Mouse (Mus musculus): Measurements from ENCODE around the gene Lpcat2. TPM values are rescaled to one million over a fixed set of nuclear protein-coding genes. Genes with fewer than 3 reads are reported as not detected.

Gene Lpcat2
- 0.92 and 1.4 TPM in 2 replicates for polyA plus RNA-seq (2012; ENCODE audit: insufficient read depth, insufficient read length, missing spikeins)

DNA sequence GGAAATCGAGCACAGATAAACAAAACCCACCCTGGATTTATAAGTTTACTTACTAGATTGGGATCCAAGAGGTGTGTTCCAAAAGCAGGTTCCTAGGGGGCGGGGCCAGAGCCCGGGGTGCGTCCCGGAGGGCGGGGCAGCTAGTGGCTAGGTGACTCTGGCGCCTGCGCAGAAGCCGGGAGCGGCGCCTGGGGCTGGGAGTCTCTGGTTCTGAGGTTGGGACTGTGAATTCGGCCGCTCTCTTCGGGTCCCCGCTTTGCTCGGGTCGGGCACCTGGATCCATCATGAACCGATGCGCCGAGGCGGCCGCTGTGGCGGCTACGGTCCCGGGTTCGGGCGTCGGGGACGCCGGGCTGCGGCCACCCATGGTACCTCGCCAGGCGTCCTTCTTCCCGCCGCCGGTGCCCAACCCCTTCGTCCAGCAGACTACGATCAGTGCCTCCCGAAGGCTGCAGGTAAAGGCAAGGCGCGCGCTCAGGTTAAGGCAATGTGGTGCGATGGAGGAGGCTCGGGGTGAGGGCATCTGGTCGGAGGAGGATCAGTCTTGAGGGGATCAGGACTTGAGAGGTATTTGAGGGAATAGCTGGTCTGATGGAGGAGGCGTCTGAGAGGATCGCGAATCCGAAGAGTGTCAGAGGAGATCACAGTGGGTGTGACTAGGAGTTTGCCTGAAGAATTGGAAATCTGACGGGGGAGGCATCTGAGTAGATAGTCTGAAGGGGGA, at the start of gene Lpcat2:
Gene Lpcat2 (plus strand): TSS at position 169 of the 724 bp plus-strand sequence.
- Histone ChIP-seq H3K4me3 (ENCODE audit: insufficient read depth, low read depth, low read length) (peak within 1 kb of the TSS; percentile 55), H3K4me1 (ENCODE audit: control insufficient read depth, insufficient read depth, insufficient read length, low read length) (no peaks in the 10 kb centered on the region), H3K27ac (replicated peaks; ENCODE audit: low read depth, low read length) (no peak within 1 kb of the TSS)

DNA sequence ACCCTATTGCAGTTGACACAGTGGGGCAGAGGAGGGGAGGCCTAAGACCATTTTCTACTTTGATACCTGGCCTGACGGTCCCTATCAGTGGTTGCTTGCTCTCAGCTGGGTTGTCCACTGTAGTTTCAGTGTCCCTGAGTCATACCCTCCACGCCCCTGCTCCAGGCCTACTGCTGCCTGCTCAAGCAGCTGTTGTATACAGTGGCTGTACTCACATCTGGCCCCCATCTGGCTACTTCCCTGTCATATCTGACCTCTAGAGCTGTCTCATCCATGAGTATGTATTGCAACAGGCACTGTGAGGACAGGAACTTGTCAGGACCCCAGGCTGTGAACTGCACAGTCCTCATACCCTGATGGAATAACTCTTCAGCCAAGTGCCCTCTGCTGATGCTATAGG, 42.4 kb upstream of the Lpcat2 start:
- Histone ChIP-seq H3K4me1 (ENCODE audit: control insufficient read depth, insufficient read depth, insufficient read length, low read length) (no peaks in the 10 kb centered on the region), H3K27ac (replicated peaks; ENCODE audit: low read depth, low read length) (no peak overlapping the region), H3K4me3 (ENCODE audit: insufficient read depth, low read depth, low read length) (no peak overlapping the region)

DNA sequence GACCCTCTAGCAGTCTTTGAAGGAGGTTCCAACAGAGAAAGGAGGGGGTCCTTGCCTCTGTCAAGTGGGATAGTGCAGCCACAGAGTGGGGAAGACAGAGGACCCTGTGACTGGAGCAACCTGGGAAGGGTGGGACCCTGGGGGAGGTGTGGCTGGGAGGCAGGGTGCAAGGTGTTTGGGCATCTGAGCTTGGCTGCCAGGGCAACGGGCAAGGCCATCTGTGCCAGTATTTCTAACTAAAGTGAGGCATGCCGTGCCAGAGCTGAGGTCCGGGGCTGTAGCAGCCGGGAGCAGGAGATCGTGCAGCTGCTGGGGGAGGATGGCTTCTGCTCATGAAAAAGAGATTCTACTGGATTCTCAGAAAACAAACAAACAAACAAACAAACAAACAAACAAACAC, 39.5 kb upstream of the Lpcat2 start:
- no peak overlapping the region for H3K4me3 ChIP-seq (ENCODE audit: insufficient read depth, low read depth, low read length)
- H3K27ac ChIP-seq (replicated peaks; ENCODE audit: low read depth, low read length) = no peak overlapping the region
- H3K4me1 ChIP-seq (ENCODE audit: control insufficient read depth, insufficient read depth, insufficient read length, low read length) = no peaks in the 10 kb centered on the region

DNA sequence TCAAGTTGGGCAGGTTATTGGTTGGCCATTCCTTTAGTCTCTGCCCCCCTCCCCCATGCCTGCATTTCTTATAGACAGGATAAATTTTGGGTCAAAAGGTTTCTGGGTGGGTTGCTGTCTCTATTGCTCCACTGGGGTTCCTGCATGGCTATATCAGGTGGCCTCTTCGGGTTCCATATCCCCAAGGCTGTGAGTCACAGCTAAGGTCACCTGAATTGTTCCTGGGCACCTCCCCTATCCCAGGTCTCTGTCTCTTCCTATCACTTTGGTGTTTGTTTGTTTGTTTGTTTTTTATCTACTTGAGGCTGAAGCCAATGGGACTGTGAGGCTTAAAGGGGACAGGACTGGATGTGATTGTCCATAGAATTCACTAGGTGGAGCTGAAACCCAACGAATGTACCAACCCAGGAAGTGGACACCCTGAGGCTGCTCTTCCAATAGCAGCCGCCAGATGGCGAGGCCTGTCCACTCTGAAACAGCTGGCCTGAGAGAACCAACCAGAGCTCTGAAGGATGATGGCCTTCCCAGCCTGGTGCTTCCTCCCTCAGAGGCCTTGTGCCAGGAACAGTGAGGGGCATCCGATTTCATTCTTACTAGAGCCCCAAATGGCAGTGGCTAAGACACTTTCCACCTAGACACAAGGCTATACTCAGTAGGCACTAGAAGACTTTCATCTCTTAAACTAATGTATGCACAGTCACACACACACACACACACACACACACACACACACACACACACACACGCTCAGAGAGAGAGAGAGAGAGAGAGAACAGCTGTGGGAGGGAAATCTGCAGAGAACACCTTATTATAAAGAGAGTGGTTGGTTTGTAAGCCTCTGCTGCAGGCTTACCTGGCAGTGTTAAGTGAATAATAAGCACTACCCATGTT, 37.0 kb upstream of the Lpcat2 start:
- Histone ChIP-seq H3K4me3 (ENCODE audit: insufficient read depth, low read depth, low read length) (no peak overlapping the region), H3K4me1 (ENCODE audit: control insufficient read depth, insufficient read depth, insufficient read length, low read length) (no peaks in the 10 kb centered on the region), H3K27ac (replicated peaks; ENCODE audit: low read depth, low read length) (no peak overlapping the region)

DNA sequence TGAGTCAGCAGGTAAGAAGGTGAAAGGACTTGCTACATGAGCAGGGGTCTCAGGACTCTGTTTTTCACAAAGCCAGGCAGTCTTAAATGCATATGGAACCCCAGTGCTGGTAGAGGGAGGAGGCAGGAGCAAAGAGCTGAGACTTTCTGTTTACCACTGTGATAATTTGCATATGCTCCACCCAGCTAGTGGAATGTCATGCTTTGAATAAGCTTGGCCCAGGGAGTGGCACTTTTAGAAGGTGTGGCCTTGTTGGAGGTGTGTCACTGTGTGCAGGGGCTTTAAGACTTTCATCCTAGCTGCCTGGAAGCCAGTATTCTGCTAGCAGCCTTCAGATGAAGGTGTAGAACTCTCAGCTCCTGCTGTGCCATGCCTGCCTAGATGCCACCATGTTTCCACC, 34.0 kb upstream of the Lpcat2 start:
- no peak overlapping the region for H3K27ac ChIP-seq (replicated peaks; ENCODE audit: low read depth, low read length)
- no peak overlapping the region for H3K4me3 ChIP-seq (ENCODE audit: insufficient read depth, low read depth, low read length)
- no peaks in the 10 kb centered on the region for H3K4me1 ChIP-seq (ENCODE audit: control insufficient read depth, insufficient read depth, insufficient read length, low read length)

DNA sequence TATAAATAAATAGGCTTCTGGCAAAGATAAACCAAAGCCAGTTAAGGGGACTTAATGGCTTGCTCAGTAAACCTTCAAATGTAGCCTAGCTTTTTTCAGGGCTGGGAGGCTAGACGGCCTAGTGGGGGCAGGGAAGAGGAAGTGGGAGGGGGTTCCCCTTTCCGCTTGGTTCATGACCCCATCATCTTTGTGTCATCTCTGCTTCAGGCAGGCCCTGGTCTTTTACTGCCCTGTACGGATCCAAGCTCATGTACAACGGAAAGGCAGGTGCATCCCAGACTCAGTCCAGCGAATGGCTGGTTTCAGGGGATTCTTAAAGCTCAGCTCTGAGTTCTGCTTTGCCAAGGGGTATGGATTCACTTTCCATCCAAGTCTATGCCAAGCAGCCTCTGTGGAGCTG, 32.8 kb upstream of the Lpcat2 start:
- Histone ChIP-seq H3K4me1 (ENCODE audit: control insufficient read depth, insufficient read depth, insufficient read length, low read length) (no peaks in the 10 kb centered on the region), H3K27ac (replicated peaks; ENCODE audit: low read depth, low read length) (no peak overlapping the region), H3K4me3 (ENCODE audit: insufficient read depth, low read depth, low read length) (no peak overlapping the region)

DNA sequence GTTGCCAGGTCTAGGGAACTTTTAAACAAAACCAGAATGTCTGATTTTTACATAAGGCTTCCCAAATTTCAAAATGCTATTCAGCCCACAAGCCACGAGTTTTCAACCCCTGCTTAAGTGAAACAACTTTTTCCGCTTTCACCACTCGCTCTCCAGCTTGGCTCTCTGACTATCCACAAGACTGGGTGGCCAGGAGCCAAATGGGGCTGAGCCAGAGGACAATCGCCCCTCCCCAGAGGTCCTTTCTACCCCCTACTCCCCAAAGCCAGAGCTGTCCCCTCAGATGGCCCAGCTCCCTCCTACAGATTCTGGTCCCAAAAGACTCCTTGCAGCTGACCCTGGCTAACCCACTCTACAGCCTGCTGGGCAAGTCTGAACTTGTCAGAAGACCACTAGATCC, 29.1 kb upstream of the Lpcat2 start:
- Histone ChIP-seq H3K4me3 (ENCODE audit: insufficient read depth, low read depth, low read length) (no peak overlapping the region), H3K4me1 (ENCODE audit: control insufficient read depth, insufficient read depth, insufficient read length, low read length) (no peaks in the 10 kb centered on the region), H3K27ac (replicated peaks; ENCODE audit: low read depth, low read length) (no peak overlapping the region)

DNA sequence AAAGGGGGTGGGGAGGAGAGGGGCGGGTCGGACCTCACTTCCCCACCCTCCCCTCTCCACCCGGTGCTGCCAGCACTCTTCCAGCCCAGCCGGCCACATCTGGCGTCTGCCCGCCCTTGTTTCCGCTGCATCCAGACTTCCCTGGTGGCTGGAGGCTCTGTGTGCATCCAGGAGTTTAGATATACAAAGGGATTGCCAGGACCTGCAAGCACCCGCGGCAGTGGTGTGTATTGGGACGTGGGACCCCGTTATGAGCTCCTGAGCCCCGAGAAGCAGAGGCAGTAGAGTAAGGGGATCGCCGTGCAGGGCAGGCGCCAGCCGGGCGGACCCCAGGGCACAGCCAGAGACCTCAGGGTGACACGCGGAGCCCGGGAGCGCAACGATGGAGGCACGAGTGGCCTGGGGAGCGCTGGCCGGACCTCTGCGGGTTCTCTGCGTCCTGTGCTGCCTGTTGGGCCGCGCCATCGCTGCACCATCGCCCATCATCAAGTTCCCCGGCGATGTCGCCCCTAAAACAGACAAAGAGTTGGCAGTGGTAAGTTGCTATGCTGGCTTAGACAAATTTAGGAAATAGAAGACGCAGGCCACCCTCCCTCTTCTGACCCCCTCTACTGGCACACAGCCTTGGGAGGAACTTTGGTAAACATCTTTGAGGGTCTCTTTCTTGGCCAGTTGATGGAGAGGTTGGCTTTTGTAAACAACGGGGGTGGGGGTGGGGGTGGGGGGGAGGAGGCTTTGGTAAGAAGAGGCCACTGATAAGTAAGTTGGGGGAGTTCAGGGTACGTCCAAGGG, 27.7 kb upstream of the Lpcat2 start, which contains the start of gene Mmp2:
Gene Mmp2 (plus strand): TSS at position 49 of the 792 bp plus-strand sequence.
- Histone ChIP-seq H3K27ac (replicated peaks; ENCODE audit: low read depth, low read length) (peak within 1 kb of the TSS; percentile 23), H3K4me3 (ENCODE audit: insufficient read depth, low read depth, low read length) (peak within 1 kb of the TSS; percentile 53), H3K4me1 (ENCODE audit: control insufficient read depth, insufficient read depth, insufficient read length, low read length) (no peaks in the 10 kb centered on the region)

DNA sequence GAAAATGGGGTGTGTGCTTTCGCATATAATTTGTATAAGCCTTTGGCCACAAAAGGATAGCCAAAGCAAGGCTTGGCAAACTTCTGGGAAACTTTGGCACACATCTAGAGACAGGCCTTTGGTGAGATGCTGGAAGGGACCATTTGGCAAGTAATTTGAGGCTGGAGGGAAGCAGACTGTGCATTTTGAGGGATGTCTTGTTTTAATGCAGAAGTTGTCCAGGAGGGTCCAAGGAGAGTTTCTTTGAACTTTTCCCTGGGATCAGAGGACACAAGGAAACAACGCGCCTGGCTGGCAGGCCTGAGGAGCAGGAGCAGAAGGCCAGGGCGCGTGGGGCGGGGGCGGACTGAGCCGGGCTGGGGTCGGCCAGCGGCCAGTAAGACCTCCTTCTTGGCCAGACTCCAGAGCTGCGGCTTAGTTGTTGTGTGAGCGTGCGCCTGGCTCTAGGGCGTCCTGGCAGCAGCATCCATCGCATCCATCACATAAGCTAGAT, 26.8 kb upstream of the Lpcat2 start:
- no peaks in the 10 kb centered on the region for H3K4me1 ChIP-seq (ENCODE audit: control insufficient read depth, insufficient read depth, insufficient read length, low read length)
- H3K4me3 ChIP-seq (ENCODE audit: insufficient read depth, low read depth, low read length) = peak overlapping the region; percentile 17
- no peak overlapping the region for H3K27ac ChIP-seq (replicated peaks; ENCODE audit: low read depth, low read length)

DNA sequence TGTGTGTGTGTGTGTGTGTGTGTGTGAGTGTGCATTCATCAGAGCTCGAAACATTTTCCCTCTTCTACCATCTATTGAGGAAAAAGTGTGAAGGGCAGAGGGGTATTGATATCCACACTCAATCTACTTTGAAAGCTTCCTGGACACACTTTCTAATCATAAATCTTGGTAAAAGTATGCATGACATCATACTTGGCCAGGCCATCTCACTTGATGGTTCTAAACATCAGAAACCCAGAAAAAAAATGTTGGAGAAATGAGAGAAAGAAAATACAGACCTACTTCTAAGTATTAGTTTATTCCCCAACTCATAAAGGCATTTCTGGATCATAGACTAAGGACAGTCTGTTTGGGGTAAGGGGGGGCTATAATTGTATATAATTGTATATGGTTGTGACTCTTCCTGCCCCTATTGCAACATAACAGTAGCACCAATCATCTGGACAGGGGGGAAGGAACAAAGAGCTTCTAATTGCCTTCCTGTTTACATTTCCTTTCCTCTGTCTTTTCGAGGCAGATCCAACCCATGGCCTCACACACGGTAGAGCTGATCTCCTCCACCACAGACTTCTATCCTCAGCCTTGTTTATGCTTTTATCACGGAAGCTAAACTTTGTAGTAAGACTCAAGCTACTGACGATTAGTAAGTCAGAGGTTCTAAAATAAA, 20.9 kb upstream of the Lpcat2 start:
- Histone ChIP-seq H3K4me1 (ENCODE audit: control insufficient read depth, insufficient read depth, insufficient read length, low read length) (no peaks in the 10 kb centered on the region), H3K27ac (replicated peaks; ENCODE audit: low read depth, low read length) (no peak overlapping the region), H3K4me3 (ENCODE audit: insufficient read depth, low read depth, low read length) (no peak overlapping the region)

DNA sequence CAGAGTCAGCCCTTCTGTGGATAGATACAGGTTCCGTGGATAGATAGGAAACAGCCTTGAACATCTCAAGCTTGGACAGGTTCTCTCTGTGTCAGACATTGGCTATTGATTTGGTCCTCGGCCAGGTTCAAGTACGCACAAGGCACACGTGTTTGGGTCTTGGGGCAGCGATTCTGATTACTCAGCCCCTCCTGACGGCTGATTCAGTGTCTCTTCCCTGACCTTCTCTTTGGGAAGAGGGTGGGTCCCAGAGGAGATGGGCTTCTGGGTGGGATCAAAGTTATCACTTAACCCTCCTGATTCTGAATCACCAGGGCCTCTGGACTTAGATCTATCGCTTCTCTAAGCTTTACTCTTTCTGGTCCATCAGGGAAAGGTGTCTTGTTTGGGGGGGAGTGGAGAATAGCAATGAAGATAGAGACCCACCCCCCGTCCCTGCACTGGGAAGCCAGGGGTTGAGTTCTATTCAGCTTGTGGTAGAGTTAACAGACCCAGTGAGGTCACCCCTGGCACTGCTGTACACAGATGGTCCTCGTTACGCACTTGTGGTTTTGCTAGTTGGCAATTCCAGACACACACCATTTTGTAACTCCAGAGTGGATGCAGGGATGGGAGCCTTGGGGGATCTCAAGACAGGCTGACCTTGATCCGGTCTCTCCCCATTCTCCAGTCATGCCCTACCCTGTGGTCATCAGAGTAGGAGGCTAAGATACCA, 20.2 kb upstream of the Lpcat2 start:
- H3K27ac ChIP-seq (replicated peaks; ENCODE audit: low read depth, low read length) = no peak overlapping the region
- H3K4me1 ChIP-seq (ENCODE audit: control insufficient read depth, insufficient read depth, insufficient read length, low read length) = no peaks in the 10 kb centered on the region
- H3K4me3 ChIP-seq (ENCODE audit: insufficient read depth, low read depth, low read length) = no peak overlapping the region

DNA sequence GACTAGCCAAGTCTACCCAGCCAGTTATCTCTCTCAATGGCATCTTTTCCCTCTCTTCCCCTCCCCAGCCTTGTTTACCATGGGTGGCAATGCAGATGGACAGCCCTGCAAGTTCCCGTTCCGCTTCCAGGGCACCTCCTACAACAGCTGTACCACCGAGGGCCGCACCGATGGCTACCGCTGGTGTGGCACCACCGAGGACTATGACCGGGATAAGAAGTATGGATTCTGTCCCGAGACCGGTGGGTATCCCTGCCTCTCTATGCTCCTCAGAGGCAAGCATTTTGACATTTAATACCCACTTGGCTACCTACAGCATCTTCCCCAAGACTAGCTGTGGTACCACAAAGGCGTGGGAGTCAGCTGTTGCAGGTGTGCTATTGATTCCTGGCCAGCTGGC, 19.2 kb upstream of the Lpcat2 start:
- Histone ChIP-seq H3K4me1 (ENCODE audit: control insufficient read depth, insufficient read depth, insufficient read length, low read length) (no peaks in the 10 kb centered on the region), H3K27ac (replicated peaks; ENCODE audit: low read depth, low read length) (no peak overlapping the region), H3K4me3 (ENCODE audit: insufficient read depth, low read depth, low read length) (no peak overlapping the region)

DNA sequence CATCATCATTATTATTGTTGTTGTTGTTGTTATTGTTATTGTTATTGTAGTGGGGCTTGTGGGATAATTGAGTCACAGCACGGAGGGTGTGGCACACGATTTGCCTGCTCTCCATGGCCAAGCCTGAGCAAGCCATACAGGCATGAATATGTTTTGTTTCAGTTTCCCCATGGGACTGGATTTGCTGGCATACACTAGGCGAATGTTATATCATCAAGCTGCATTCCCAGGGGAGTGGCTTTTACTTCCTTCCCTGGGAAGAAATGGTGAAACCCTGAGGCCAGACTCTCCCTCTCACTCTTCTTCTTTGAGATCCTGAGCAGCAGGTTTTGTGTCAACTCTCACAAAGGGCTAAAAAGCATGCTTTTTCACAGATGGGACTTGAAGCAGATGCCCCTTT, 16.5 kb upstream of the Lpcat2 start:
- Histone ChIP-seq H3K4me1 (ENCODE audit: control insufficient read depth, insufficient read depth, insufficient read length, low read length) (no peaks in the 10 kb centered on the region), H3K4me3 (ENCODE audit: insufficient read depth, low read depth, low read length) (no peak overlapping the region), H3K27ac (replicated peaks; ENCODE audit: low read depth, low read length) (no peak overlapping the region)

DNA sequence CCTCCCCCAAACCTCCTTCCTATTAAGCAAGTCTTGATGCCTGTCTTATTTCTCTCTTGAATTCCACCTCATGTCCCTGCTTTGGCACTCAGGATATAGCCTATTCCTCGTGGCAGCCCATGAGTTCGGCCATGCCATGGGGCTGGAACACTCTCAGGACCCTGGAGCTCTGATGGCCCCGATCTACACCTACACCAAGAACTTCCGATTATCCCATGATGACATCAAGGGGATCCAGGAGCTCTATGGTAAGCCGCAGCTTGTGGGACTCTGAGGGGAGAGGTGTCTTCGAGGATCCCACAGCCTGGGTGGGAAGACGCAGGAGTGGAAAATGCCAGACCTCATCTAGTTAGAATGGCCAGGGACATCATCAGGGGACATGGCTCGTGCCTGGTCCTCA, 16.0 kb upstream of the Lpcat2 start:
- Histone ChIP-seq H3K27ac (replicated peaks; ENCODE audit: low read depth, low read length) (no peak overlapping the region), H3K4me3 (ENCODE audit: insufficient read depth, low read depth, low read length) (no peak overlapping the region), H3K4me1 (ENCODE audit: control insufficient read depth, insufficient read depth, insufficient read length, low read length) (no peaks in the 10 kb centered on the region)
